Mouse (Mus musculus): ENCODE data around the gene Rbl2. TPM values are rescaled to one million over a fixed set of nuclear protein-coding genes. Genes with fewer than 3 reads are reported as not detected.

The Rbl2 gene
- 10 to 100 TPM; 36.9 to 51.2 (median 41.7) TPM for total RNA-seq (2022)

GRCm38 (mm10) chr8:91069834-91070233 is at the start of gene Rbl2:
Gene Rbl2 (plus strand): TSS chr8:91070057.
- peak; percentile 89 to 90 for DNase-seq (ENCODE audit: low spot score in 2 of 2)

DNA sequence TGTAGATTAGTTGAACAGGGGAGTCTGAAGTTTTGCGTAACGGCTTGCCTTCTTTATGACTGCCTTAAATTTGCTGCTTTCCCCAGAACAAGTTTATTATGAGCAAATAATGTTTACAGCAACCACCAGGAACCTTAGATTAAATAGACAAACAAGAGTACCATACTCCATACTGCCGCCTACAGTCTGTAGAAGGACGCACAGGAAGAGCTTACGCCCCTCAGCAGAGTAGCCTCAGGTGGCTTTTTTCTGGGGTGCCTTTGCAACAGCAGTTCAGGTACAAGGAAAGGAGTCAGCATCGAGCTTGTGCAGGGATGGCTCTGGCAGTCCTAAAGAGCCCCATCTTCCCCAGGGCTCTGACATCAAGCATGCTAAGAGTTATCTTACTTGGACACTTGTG is 35.4 kb upstream of the Rbl2 start:
- no peak for DNase-seq (ENCODE audit: low spot score in 2 of 2)

- no peak for DNase-seq (ENCODE audit: low spot score in 2 of 2)
Observed at GRCm38 (mm10) chr8:91036905-91037304, 33.0 kb upstream of the Rbl2 start.

- no peak for DNase-seq (ENCODE audit: low spot score in 2 of 2)
Observed at GRCm38 (mm10) chr8:91038637-91039036, 31.2 kb upstream of the Rbl2 start.

DNA sequence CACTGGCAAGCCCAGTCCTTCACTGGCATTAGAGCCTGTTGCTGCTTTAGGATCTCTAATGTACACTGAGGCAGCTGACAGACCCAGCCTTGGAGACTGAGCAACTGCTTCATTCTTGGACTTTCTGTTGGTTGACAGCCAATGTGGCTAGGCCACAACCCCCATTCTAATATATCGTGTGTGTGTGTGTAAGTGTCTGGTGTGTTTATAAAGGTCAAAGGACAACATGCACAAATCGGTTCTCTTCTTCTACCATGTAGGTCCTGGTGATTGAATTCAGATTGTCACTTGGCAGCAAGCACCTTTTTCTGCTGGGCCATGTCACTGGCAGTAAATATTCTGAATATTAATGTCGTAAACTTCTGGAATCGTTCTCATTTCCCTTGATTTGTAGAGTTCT is 23.5 kb upstream of the Rbl2 start:
- DNase-seq (ENCODE audit: low spot score in 2 of 2): no peak

DNA sequence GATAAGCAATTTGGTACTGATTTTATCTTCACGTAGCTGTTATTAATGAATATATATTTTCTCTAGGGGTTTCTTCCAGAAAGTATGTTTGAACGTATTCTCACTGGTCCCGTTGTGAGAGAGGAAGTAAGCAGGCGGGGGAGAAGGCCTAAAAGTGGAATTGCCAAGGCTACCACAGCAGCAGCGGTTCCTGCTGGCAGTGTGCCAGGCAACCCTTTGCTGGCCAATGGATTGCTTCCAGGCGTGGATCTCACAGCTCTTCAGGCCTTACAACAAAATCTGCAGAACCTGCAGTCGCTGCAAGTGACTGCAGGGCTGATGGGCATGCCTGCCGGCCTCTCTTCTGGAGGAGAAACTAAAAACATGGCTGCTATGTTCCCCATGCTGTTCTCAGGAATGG is 18.8 kb upstream of the Rbl2 start:
- DNase-seq (ENCODE audit: low spot score in 2 of 2): peak in 1 of 2 experiments; percentile 46

GRCm38 (mm10) chr8:91054418-91054817 is 15.4 kb upstream of the Rbl2 start:
- DNase-seq (ENCODE audit: low spot score in 2 of 2): no peak

DNA sequence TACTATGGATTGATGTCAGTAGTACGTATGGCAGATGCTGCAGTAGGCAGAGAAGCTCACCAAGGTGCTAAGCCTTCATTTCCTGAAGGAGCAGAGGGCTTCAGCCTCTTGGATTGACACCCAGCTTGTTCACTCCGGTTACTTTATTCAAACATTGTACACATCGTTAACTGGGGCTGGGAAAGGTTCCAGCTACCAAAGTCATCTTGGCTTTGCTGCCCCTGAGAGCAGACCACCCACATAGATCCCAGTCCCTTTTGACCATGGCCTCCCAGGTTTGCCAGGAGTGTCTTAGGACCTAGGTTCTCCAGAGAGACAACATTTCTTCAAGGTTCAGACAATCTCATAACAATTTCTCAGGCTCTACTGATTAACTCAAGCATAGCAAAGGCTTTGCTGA is 13.0 kb upstream of the Rbl2 start:
- no peak for DNase-seq (ENCODE audit: low spot score in 2 of 2)

GRCm38 (mm10) chr8:91059086-91059578 is 10.7 kb upstream of the Rbl2 start:
- no peak for DNase-seq (ENCODE audit: low spot score in 2 of 2)

DNA sequence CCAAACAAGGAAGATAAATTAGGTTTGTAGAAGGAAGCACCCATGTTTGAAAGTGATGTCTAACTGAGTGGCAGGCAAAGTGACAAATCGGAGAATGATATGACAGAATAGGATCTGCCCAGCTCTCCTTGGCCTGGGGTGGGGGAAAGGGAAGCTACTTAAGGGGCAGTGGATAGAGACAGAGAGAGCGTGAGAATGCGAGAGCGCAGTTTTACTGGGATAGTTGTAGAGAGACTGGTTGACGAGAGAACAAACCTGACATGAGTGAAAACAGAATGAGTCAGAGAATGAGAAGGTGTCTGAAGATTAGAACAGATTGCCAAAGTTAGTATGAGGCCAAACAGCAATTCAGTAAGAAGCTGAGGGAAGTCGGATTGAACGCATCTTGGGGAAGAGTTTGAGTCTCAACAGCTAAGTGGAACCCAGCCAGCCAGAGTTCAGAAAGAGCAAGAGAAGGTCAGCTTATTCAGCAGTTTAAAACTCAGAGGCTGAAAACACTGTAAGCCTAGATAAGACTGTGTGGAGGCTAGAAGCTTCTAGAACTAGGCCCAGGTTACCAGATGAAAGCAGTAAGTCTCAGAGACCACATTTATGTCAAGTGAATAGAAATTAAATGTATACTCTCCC is 9.9 kb upstream of the Rbl2 start:
- DNase-seq (ENCODE audit: low spot score in 2 of 2): no peak

GRCm38 (mm10) chr8:91060555-91061471 is 9.0 kb upstream of the Rbl2 start:
- no peak for DNase-seq (ENCODE audit: low spot score in 2 of 2)

DNA sequence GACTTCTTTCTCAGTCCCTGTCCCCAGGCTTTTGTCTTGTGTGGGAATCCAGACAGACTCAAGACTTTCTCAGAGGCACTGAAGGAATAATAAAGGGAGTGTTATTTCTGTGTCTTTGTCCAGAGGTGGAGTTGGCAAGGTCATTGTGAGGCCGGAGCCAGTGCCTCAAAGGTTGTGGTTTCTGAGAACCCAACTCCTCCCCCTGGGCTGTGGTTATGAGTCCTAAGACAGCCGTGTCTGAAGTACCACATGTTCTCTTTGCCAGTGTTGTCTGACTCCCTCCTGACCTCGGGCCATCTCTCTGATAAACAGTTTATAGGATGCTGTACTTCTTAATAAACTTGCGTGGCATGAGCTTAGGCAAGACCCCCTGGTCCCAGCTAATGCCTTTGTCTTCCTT is 4.7 kb upstream of the Rbl2 start:
- no peak for DNase-seq (ENCODE audit: low spot score in 2 of 2)

DNA sequence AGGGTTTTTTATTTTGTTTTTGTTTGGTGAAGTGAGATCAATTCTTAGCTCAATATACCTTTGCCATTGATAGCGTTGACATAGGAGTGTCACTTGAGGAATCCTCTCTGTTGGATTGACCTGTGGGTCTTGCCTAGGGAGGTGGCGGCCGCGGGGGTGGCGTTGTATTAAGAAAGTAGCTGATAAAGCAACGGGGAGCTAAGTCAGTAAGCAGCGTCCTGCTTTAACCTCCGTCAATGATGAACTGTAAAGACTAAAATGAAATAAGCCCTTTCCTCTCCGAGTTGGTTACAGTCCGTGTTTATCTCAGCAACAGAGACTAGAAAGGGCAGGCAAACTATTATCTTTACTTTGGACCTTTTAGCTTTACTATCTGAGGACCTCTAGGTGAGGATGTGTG is 450 bp upstream of the Rbl2 start:
- DNase-seq (ENCODE audit: low spot score in 2 of 2): no peak

GRCm38 (mm10) chr8:91070275-91070859 is 510 bp downstream of the Rbl2 start:
- peak; percentile 64 to 76 for DNase-seq (ENCODE audit: low spot score in 2 of 2)

DNA sequence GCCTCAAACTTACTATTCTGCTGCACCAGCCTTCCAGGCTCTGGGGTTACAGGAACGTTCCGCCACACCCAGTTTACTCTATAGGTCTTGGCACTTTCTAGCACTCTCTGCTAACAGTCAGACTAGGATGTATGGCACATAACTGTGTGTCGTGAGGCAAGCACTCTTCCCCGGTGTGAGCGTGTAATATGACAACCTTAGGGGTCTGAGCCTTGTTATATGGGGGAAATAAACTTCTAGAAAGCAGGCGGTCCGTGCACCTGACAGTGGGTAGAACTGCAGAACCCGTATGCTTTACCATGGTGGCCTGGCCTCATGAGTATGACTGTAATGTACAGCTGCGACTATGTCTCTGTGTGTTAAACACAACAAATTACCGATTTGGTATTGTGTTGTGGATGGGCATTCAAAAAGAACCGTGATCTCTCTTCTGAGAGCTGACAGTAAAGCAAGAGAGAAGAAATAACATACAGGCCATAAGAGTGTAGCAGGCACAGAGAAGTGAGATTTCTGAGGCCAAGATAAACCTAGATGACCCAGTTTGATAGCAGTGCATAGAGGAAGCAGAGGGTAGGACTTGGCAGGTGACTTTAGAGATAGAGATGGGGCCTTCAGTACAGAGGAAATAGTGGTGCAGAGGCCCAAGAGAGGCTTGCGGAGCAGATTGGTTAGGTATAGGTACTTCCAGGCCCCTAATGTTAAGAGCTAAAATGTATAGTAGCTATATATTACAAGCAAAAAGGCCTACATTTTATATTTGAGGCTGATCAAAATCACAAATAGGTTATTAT is 7.4 kb downstream of the Rbl2 start:
- no peak for DNase-seq (ENCODE audit: low spot score in 2 of 2)

GRCm38 (mm10) chr8:91079678-91080077 is 9.8 kb downstream of the Rbl2 start:
- DNase-seq (ENCODE audit: low spot score in 2 of 2): no peak

- no peak for DNase-seq (ENCODE audit: low spot score in 2 of 2)
Observed at GRCm38 (mm10) chr8:91081911-91082310, 12.1 kb downstream of the Rbl2 start.

DNA sequence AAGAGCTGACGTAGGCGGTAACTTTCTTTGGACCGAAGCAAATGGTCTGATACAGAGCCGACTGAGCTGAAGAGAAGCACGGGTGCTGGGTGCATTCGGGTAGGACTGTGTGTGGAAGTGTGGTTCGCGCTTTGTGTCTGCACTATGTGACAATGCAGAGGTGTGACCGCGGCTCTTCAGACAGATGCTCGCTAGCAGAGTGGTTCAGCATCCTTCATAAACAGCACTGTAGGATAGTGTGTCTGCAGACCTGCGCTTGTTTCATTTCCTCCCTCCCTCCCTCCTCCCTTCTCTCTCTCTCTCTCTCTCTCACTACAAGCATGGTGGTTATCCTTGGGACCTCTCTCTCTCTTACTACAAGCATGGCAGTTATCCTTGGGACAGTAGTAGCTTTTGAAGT is 12.6 kb downstream of the Rbl2 start:
- DNase-seq (ENCODE audit: low spot score in 2 of 2): no peak

GRCm38 (mm10) chr8:91088452-91088851 is 18.6 kb downstream of the Rbl2 start:
- no peak for DNase-seq (ENCODE audit: low spot score in 2 of 2)

- no peak for DNase-seq (ENCODE audit: low spot score in 2 of 2)
Observed at GRCm38 (mm10) chr8:91089601-91090000, 19.7 kb downstream of the Rbl2 start.

GRCm38 (mm10) chr8:91094135-91094534 is 24.3 kb downstream of the Rbl2 start:
- DNase-seq (ENCODE audit: low spot score in 2 of 2): no peak

All from gastrocnemius, adult 8-10 months (tissue).